Mouse (Mus musculus) c-Kit-positive CD71-negative TER-119-negative erythroid progenitor cells, embryonic 14.5 days (primary cell): ENCODE results near the gene Rnf214.

Source experiments
- DNase-seq: peaks from one replicate; pipeline ENCODE4 v3.0.0-alpha.2; 2013; ENCODE audit warnings: low read depth

Rnf214 gene

GRCm38 (mm10) chr9:45935628-45936210 lies 29.0 kb upstream of the Rnf214 start, which contains the start of gene Tagln:
Gene Tagln, minus strand, starts transcription at chr9:45936058.
- DNase-seq: no peak

- no peak for DNase-seq
Observed at GRCm38 (mm10) chr9:45932571-45933415, 26.1 kb upstream of the Rnf214 start.

- no peak for DNase-seq
Observed at GRCm38 (mm10) chr9:45931958-45932357, 25.2 kb upstream of the Rnf214 start.

- DNase-seq: no peak
Observed at GRCm38 (mm10) chr9:45929285-45929684, 22.6 kb upstream of the Rnf214 start.

GRCm38 (mm10) chr9:45919895-45920294 lies 13.2 kb upstream of the Rnf214 start:
- no peak for DNase-seq

- no peak for DNase-seq
Observed at GRCm38 (mm10) chr9:45917041-45917934, 10.6 kb upstream of the Rnf214 start.

GRCm38 (mm10) chr9:45915659-45916058 lies 8.9 kb upstream of the Rnf214 start:
- no peak for DNase-seq

DNA sequence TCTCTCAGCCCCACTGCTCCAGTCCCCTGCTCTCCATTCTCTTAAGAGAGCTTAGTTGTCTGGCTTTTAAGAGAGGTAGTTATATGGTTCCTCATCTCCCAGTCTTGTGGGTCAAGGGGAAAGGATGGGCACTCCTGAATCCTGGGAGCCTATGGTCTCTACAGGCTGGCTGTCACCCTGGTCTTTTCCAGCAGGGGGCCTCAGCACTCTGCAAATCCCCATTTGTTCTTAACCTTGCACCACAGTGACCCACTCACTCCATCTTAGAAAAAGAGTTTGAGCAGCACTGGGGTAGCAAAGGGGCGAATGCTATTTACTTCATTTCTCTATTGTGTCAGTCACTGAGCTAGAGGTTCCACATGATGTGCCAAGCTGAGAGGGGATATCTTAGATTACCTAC lies 5.0 kb upstream of the Rnf214 start:
- peak; percentile 48 for DNase-seq

- DNase-seq: no peak
Observed at GRCm38 (mm10) chr9:45910995-45911394, 4.3 kb upstream of the Rnf214 start.

DNA sequence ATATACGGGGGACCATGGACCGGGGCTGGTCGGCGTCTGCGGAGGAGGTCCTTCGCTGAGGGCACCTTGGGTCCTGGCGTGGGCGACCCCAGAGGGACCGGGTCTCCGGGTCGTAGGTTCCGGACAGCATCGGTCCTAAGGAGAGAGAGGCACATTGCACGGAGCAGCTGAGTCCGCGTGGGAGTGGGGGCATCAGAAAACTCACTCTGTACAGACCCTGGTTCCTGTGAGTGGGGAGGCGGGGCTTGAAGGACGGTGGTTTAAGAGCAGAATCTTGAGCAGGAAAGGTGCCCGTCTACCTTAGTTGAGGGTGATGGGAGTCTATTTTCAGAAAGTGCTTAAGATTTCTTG lies 342 bp upstream of the Rnf214 start:
- peak; percentile 7 for DNase-seq

DNA sequence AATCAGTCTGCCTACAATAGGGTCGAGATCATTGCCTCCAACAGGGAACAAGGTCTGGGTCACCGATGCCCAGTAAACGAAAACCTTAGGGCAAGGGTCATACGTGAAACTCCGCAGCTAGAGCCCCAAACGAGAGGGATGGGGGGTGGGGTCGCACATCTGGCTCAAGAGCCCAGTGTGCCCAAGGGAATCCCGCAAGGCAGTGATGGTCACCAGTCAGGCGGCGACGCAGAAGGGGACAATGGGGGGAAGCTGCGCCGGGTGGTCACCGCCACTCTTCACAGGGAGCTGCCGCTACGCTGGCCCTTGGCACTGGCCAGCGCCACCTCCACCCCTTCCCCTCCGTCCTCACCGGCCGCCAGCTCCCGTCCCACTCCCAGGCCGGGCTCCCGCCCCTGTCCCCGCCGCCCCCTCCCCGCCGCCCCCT lies 887 bp downstream of the Rnf214 start:
- peak; percentile 10 for DNase-seq

GRCm38 (mm10) chr9:45905196-45905595 lies 1.5 kb downstream of the Rnf214 start:
- no peak for DNase-seq

GRCm38 (mm10) chr9:45893681-45894080 lies 13.0 kb downstream of the Rnf214 start:
- no peak for DNase-seq

DNA sequence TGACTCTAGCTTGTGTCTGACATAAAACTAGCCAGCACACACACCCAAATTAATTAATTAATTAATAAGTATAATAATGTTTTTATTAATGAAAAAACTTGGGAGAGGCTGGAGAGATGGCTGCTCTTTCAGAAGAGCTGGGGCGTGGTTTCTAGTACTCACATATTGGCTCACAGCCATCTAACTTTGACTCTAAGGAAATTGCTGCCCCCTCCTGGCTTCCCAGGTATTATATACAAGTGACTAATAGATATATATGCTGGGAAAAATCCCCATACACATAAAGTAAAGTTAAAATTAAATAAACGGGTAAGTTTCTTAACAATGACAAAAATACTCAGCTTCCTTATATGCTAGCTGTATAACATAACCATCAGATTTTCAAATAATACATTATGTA lies 28.8 kb downstream of the Rnf214 start:
- no peak for DNase-seq

- DNase-seq: no peak
Observed at GRCm38 (mm10) chr9:45870265-45870664, 36.4 kb downstream of the Rnf214 start.

GRCm38 (mm10) chr9:45869181-45869580 lies 37.5 kb downstream of the Rnf214 start:
- DNase-seq: no peak

- DNase-seq: no peak
Observed at GRCm38 (mm10) chr9:45861813-45862212, 44.9 kb downstream of the Rnf214 start.

DNA sequence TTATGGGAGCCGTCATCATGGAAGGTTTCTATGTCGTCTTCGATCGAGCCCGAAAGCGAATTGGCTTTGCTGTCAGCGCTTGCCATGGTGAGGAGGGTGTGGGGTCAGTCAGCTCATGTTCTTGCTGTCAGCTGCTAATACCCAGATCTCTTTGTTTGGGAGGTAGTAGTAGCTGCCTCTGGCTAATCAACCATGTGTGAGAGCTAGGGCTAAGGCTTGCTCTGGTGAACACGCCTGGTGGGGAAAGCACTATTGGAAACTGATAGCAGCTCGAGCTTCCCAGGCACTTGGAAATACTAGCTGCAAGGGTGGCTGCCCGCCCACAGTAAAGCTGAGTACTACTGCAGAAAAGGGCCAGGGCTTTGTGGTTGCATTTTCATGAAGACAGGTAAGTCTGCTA lies 47.3 kb downstream of the Rnf214 start:
- no peak for DNase-seq

- no peak for DNase-seq
Observed at GRCm38 (mm10) chr9:45854136-45854535, 52.6 kb downstream of the Rnf214 start.

GRCm38 (mm10) chr9:45853695-45854094 lies 53.0 kb downstream of the Rnf214 start:
- DNase-seq: no peak

DNA sequence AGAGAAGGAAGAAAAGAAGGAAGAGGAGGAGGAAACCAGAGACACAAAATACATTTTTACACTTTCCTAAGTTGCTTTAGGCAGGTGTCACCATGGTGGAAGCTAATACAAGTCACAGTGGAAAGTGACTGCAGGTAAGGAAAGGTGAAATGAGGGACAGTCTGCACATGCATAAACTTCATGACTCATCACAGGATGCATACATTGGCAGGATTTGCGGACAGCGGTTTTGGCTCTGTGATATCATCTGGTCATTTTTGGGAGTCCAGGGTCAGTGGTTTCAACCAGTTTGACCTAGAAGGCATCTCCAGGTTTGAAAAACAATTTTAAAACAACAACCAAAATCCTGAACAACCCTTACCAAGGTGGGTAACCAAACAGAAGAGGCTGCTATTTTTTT lies 54.9 kb downstream of the Rnf214 start:
- no peak for DNase-seq

- DNase-seq: no peak
Observed at GRCm38 (mm10) chr9:45851330-45851729, 55.4 kb downstream of the Rnf214 start.
